Mouse (Mus musculus): Measurements from ENCODE around the gene Slx1b.

DNA sequence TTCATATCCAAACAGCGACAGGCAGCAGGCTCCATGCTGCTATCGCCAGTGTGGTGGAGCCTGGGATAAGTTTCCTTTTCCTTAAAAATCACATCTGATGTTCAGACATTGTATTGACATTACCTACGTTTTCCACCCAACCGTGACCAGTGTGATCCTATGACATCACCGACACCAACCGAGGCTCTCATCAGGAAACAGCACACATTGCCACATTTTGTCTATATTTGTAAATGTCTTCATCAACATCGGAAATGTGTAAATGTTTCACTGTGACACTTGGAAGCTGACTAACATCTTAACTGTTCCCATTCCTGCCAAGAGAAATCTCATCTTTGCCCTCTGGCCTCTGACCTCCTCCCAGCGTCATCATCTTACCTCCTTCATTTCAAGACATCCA, 40.5 kb upstream of the Slx1b start:
- TF ChIP-seq POLR2A (IDR thresholded peaks at IDR 0.05; ENCODE audit: extremely low read depth, insufficient read depth, low read length) (no peak), CTCF (IDR thresholded peaks at IDR 0.05; ENCODE audit: low read depth, low read length) (no peak)
